Mouse (Mus musculus): ENCODE measurements around the gene Vps72.
A peak's percentile ranks its signal among the peaks of the same experiment; 100 is the strongest.
"Not testable (repeated sequence)": the region's sequence is repeated elsewhere in the genome, so short reads cannot be mapped to it uniquely, and the experiment has no call there.

The Vps72 gene

GRCm38 (mm10) chr3:95133680-95134101, 22.9 kb downstream of the Vps72 start, which contains the start of the genes Scnm1 and Lysmd1:
Scnm1 (minus strand) TSS chr3:95134011.
Lysmd1 (plus strand) TSS chr3:95134088.
- DNase-seq (ENCODE audit: low spot score), result peak; percentile 95

GRCm38 (mm10) chr3:95134133-95134532, 23.3 kb downstream of the Vps72 start:
- DNase-seq (ENCODE audit: low spot score), result not testable (repeated sequence)

- DNase-seq (ENCODE audit: low spot score), result no peak
Measured at GRCm38 (mm10) chr3:95135023-95135422, 24.2 kb downstream of the Vps72 start.

GRCm38 (mm10) chr3:95135433-95136052, 24.7 kb downstream of the Vps72 start:
- DNase-seq (ENCODE audit: low spot score), result peak; percentile 90

GRCm38 (mm10) chr3:95136336-95136735, 25.5 kb downstream of the Vps72 start:
- DNase-seq (ENCODE audit: low spot score), result no peak

- DNase-seq (ENCODE audit: low spot score), result no peak
Measured at GRCm38 (mm10) chr3:95139586-95140288, 28.9 kb downstream of the Vps72 start.

GRCm38 (mm10) chr3:95140289-95140595, 29.4 kb downstream of the Vps72 start:
- DNase-seq (ENCODE audit: low spot score), result no peak

GRCm38 (mm10) chr3:95140795-95141194, 30.0 kb downstream of the Vps72 start:
- DNase-seq (ENCODE audit: low spot score), result no peak

GRCm38 (mm10) chr3:95141474-95141873, 30.7 kb downstream of the Vps72 start:
- DNase-seq (ENCODE audit: low spot score), result peak; percentile 89

GRCm38 (mm10) chr3:95141952-95142616, 31.3 kb downstream of the Vps72 start, which contains the start of gene Tnfaip8l2:
Tnfaip8l2 (minus strand) TSS chr3:95142360.
- DNase-seq (ENCODE audit: low spot score), result peak; percentile 64

- peak; percentile 88 for DNase-seq (ENCODE audit: low spot score)
Measured at GRCm38 (mm10) chr3:95142617-95143011, 31.8 kb downstream of the Vps72 start.

- DNase-seq (ENCODE audit: low spot score), result no peak
Measured at GRCm38 (mm10) chr3:95147924-95148323, 37.1 kb downstream of the Vps72 start.

GRCm38 (mm10) chr3:95153874-95154273, 43.1 kb downstream of the Vps72 start:
- peak; percentile 77 for DNase-seq (ENCODE audit: low spot score)

- no peak for DNase-seq (ENCODE audit: low spot score)
Measured at GRCm38 (mm10) chr3:95159511-95159986, 48.7 kb downstream of the Vps72 start.

GRCm38 (mm10) chr3:95159987-95160963, 49.5 kb downstream of the Vps72 start, which contains the start of gene Sema6c:
Sema6c (plus strand) TSS chr3:95160457.
- DNase-seq (ENCODE audit: low spot score), result peak; percentile 83

GRCm38 (mm10) chr3:95161041-95161551, 50.3 kb downstream of the Vps72 start:
- DNase-seq (ENCODE audit: low spot score), result no peak

- DNase-seq (ENCODE audit: low spot score), result no peak
Measured at GRCm38 (mm10) chr3:95161618-95162344, 51.0 kb downstream of the Vps72 start.

GRCm38 (mm10) chr3:95162345-95162628, 51.5 kb downstream of the Vps72 start:
- no peak for DNase-seq (ENCODE audit: low spot score)

- DNase-seq (ENCODE audit: low spot score), result no peak
Measured at GRCm38 (mm10) chr3:95163419-95164255, 52.8 kb downstream of the Vps72 start.

GRCm38 (mm10) chr3:95164256-95164550, 53.4 kb downstream of the Vps72 start:
- DNase-seq (ENCODE audit: low spot score), result no peak

All from T-cell, adult 2 months (primary cell).